Mouse (Mus musculus): Measurements from ENCODE around the gene Itpr1. TPM values are rescaled to one million over a fixed set of nuclear protein-coding genes. Genes with fewer than 3 reads are reported as not detected.

The Itpr1 gene
- total RNA-seq, 2 experiments from 2014 or later, result 10.1 to 14.0 TPM

- no peak for ATAC-seq (replicated peaks; ENCODE audit: low FRiP score, poor library complexity, severe bottlenecking)
These were observed 311.2 kb downstream of the Itpr1 start for GRCm38 (mm10) chr6:108523956-108524616.

DNA sequence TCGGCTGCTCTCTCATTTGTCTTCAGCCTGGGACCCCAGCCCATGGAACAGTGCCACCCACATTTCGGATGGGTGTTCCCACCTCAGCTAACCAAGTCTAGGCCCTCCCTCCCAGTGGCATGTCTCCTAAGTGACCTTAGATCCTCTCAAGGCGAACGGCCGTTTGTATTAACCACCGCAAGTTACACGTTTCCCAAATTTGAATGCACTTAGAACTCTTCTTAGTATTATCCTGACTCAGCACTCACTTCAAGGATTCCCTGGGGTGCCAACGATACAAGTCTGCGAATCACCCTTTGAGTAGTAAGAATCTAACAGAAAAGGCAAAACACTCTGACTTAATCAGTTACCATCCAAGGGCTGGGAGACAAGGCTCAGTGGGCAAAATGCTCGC is 311.7 kb downstream of the Itpr1 start:
- no peak for ATAC-seq (replicated peaks; ENCODE audit: low FRiP score, poor library complexity, severe bottlenecking)

- ATAC-seq (replicated peaks; ENCODE audit: low FRiP score, poor library complexity, severe bottlenecking), result no peak
These were observed 314.7 kb downstream of the Itpr1 start for GRCm38 (mm10) chr6:108527560-108527959.

DNA sequence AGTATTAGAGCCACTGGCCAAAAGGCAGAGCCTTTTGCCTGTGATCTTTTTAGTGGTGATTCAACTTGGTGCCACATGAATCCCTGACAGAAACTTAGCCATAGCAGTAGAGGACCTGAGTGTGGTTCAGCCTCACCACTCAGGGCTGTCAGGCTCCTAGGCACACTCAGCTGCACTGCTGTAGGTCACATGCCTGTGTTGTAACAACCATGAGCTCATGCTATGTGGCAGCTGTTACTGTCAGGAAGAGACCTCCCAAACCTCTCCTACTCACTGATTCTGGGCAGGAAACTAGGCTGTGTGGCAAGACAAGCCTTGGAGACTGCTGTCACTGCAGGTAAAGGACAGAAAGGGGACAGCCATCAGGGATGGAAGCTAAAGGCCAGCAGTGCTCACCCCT is 315.1 kb downstream of the Itpr1 start:
- no peak for ATAC-seq (replicated peaks; ENCODE audit: low FRiP score, poor library complexity, severe bottlenecking)

DNA sequence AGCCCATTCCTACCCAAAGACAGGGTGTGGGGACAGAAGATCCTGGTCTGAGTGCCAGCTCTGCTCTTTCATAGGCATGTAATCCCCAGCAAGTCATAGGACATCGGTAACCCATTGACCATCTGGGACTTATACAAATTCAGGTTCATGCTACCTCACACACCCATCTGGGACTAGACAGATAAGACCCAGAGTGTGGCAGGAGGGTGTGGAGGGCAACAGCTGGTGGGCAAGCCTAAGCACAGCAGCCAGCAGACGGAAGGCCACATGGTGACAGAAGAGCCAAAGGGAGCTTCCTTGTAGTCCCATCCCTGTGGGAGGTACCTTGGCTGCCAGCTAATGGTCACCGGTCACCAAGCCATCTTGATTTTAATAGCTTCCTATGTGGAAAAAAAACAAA is 316.3 kb downstream of the Itpr1 start:
- ATAC-seq (replicated peaks; ENCODE audit: low FRiP score, poor library complexity, severe bottlenecking), result peak; percentile 80

GRCm38 (mm10) chr6:108530781-108531323 is 318.0 kb downstream of the Itpr1 start:
- ATAC-seq (replicated peaks; ENCODE audit: low FRiP score, poor library complexity, severe bottlenecking), result 0 out of 2 replicates have a peak, but pooled peaks have one; percentile 8

DNA sequence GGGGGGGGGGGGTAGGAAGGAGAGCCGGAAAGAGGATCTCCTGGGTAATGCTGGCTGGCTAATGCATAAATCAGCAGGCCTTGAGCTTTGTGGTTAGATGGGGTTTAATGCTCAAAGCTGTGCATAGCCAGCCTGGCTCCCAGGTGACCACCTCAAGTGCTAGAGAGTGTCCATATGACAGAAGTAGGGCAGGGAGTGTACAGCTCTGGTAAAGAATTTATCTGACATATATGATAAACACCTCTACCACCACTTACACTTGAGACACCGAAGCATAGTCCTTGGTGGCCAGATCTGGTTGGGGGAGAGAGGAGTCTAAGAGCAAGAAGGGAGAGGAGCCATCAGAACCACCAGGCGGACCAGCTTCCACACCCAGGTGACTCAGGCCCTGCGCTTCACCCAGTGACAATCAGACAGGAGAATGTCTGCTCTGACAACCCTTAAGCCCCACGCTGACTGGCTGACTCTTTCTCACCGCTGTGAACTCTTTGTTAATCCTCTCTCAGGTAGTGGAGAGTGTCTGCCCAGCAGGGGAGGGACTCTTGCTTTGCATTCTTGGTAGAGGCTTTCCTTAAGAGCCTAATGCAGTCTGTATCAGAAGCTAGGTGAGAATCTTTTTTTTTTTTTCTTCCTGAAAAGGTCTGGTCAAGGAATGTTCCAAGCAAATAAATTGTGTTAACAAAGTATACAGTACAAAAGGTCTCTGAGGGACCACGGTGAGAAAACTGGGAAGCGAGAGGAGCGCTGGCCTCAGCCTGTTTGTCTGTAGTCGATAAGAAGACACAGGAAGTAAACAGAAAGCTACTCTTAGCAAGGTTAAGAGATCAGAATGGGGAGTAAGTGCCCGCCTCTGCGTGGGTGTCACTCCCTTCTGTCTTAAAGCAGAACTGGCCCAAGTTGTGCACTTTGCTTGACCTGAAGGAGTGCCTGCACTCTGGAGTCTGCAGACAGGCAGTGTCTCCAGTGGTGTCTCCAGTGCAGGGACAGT is 318.7 kb downstream of the Itpr1 start:
- ATAC-seq (replicated peaks; ENCODE audit: low FRiP score, poor library complexity, severe bottlenecking), result peak; percentile 54

- no peak for ATAC-seq (replicated peaks; ENCODE audit: low FRiP score, poor library complexity, severe bottlenecking)
These were observed 319.7 kb downstream of the Itpr1 start for GRCm38 (mm10) chr6:108532486-108533179.

DNA sequence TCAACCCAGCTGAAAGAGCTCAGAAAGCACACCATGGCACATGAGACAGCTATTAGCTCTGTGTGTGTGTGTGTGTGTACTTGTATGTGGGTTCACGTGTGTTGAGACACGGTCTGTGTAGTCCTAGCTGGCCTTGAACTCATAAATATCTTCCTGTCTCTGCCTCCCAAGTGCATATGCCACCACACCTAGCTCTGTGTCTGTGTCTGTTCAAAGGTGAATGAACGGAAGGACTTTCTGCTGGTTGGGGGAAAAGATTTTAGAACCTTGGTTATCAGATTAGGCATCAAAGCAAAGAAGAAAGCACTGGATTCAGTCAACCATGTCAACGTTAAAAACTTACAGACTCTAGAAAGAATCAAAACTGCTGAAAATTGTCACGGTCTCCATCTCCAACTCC is 321.2 kb downstream of the Itpr1 start:
- no peak for ATAC-seq (replicated peaks; ENCODE audit: low FRiP score, poor library complexity, severe bottlenecking)

GRCm38 (mm10) chr6:108534596-108534995 is 321.7 kb downstream of the Itpr1 start:
- no peak for ATAC-seq (replicated peaks; ENCODE audit: low FRiP score, poor library complexity, severe bottlenecking)

GRCm38 (mm10) chr6:108535309-108535708 is 322.4 kb downstream of the Itpr1 start:
- ATAC-seq (replicated peaks; ENCODE audit: low FRiP score, poor library complexity, severe bottlenecking), result no peak

- ATAC-seq (replicated peaks; ENCODE audit: low FRiP score, poor library complexity, severe bottlenecking), result no peak
These were observed 323.8 kb downstream of the Itpr1 start for GRCm38 (mm10) chr6:108536546-108537317.

- ATAC-seq (replicated peaks; ENCODE audit: low FRiP score, poor library complexity, severe bottlenecking), result no peak
These were observed 325.5 kb downstream of the Itpr1 start for GRCm38 (mm10) chr6:108538406-108538805.

GRCm38 (mm10) chr6:108540441-108540840 is 327.5 kb downstream of the Itpr1 start:
- ATAC-seq (replicated peaks; ENCODE audit: low FRiP score, poor library complexity, severe bottlenecking), result no peak

GRCm38 (mm10) chr6:108544917-108545316 is 332.0 kb downstream of the Itpr1 start:
- ATAC-seq (replicated peaks; ENCODE audit: low FRiP score, poor library complexity, severe bottlenecking), result no peak

GRCm38 (mm10) chr6:108545464-108545863 is 332.6 kb downstream of the Itpr1 start:
- no peak for ATAC-seq (replicated peaks; ENCODE audit: low FRiP score, poor library complexity, severe bottlenecking)

GRCm38 (mm10) chr6:108548413-108548812 is 335.5 kb downstream of the Itpr1 start:
- no peak for ATAC-seq (replicated peaks; ENCODE audit: low FRiP score, poor library complexity, severe bottlenecking)

DNA sequence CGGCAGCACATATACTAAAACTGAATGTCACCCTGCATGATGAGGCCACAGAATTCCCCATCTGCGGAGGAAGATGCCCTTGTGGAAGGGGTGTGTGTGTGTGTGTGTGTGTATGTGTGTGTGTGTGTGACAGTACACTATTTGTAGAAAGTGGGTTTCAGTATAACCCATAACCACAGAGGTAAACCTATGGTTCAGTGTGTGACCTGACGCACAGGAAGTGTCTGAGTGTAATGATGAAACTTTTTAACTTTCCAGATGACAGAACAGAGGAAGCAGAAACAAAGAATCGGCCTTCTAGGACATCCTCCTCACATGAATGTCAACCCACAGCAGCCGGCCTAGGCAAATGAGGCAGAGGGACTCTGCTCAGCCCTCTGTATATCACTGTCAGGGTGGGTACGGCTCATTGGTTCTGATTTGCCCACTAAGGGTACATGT is 336.6 kb downstream of the Itpr1 start:
- no peak for ATAC-seq (replicated peaks; ENCODE audit: low FRiP score, poor library complexity, severe bottlenecking)

All from erythroblast, adult 5-6 weeks (primary cell).